Mouse (Mus musculus) cerebellum, adult 9-11 months (tissue): ENCODE measurements around the gene Cenps.
A peak's percentile ranks its signal among the peaks of the same experiment; 100 is the strongest.
"Not testable (repeated sequence)": the region's sequence is repeated elsewhere in the genome, so short reads cannot be mapped to it uniquely, and the experiment has no call there.

Experiments used
- DNase-seq: peaks from one replicate; pipeline ENCODE4 v3.0.0; 2022

Cenps gene

DNA sequence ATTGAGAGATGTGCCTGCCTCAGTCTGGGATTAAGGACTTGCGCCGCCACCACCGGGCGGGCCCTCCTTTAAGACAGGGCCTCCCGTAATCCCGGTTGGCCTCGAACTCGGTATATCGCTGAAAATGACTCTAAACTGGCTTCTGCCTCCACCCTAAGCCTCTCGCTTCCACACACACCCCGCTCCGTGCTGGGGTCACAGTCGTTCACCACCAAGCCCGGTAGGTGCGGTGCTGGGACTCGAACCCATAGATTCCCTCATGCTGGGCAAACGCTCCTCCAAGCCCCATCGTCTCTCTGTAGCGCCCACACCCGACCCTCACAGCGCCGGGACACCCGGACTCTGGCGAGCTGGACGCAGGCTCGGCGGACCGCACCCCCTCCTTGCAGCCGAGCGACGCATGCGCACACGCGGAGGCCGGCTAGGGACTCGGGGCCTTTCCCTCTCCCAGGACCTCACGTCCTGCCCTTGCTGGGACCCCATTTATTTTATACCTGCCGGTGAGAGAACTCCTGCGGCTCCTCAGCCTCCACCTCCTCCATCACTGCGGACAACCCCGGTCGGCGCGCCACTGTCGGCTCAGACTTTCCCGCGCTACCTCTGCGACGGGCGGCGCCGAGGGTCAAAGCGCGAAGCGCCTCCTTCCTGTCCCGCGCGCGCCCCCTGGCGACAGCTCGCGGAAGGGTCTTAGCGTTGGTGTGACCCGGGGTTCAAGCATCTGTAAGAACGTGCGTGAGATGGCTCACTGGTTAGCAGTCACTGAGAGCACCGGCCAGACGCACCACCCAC lies at the start of gene Cenps:
Gene Cenps, minus strand, starts transcription at position 648 of the 789 bp plus-strand sequence.
- peak; percentile 90 for DNase-seq

DNA sequence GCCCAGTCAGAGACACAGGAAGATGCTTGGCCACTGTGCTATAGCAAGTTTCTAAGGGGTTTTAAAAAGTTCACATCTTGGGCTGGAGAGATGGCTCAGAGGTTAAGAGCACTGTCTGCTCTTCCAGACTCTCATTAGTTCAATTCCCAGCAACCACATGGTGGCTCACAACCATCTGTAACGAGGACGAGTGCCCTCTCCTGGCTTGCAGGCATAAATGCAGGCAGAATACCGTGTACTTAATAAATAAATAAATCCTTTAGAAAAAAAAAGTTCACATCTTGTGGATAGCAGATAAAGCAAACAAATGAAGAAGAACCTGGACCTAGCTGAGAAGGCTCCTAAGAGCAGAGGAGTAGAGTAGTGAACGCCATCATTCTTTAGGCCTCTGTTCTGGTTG lies 45.3 kb upstream of the Cenps start:
- DNase-seq = no peak

DNA sequence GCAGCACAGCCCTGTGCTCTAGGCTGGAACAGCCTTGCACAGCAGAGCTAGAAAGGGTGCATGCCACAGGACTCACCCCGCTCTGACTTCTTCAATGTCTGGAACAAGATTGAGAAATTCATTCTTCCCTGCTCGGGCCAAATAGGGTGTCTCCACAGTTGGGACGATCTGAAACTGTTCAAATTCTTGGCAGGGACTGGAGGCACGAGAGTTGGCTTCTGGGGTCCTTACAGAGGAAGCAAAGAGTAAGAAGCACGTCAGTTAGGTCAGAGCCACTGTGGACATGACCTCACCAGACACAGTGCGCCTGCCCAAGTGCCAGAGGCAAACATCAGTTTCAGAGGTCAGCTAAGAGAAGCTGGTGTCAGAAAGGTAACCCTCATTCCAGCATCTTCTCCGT lies 44.8 kb upstream of the Cenps start:
- DNase-seq = no peak

DNA sequence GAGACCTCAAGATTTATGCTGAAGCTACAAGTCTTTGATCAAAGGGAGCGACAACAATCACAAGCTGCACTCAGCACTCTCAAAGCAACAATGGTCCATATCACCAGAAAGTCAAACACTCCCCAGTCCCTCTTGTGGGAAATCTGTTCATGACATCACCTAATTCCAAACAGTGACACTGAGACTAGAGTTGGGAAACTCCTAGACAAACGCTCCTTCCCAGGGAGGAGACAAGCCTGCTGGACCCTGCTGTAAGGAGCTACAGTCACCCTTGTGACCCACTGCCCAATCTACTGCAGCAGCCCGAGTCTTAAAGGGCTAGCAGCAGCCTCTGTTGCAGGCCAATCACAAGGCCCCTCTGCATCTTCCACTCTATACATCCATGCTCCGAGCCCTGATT lies 42.1 kb upstream of the Cenps start:
- DNase-seq = no peak

DNA sequence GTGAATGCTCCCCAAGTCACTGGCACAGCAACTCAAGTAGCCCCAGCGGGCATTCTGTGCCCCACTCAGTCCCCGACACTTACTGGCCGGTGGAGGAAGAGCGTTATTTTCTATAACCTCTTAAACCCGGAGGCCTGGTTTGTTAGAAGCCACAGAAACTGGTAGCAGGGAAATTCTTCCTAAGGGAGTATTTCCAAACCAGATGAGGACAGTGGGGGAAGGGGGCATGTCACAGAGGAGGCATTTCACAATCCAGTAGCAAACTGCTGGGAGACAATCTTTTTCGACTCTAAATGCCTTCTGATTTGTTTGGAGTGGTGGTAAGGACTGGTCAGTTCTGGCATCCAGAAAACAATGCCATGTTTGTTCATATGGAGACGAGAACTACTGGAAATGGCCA lies 41.7 kb upstream of the Cenps start:
- DNase-seq = no peak

DNA sequence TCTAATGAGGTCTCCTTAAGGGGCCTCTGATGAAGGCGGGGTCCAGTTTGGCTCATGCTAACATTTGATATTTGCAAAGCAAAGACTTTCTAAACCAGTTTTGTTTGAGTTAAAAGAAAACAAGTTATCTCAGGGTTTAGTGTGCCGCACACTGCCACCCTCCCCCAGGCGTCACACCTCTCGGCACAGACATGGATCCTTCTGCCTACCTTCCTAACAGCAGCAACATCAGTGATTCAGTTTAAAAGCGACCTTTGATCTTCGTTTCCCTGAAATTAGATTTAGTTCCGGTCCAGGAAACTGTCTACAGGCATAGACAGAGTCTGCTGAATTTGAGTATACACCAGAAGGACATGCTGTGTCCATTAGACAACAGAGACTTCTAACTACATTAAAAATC lies 40.9 kb upstream of the Cenps start:
- no peak for DNase-seq

DNA sequence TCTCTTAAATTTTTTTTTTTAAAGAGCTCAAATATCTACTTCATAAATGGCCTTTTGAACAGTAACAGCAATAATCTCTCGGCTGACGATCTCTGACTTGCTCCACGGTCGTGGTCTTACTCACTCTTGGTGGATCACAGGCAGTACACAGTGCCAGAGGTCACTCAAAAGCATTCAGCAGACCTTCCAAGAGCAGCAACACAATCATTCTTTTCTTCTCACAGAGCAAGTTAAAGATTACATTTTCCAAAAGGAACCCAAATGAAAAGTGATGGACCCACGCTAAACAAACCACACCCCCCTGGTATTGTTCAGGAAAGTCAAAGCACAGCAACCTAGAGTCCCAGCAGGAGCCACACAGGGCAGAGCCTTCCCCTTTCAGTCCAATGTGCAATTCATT lies 39.6 kb upstream of the Cenps start:
- no peak for DNase-seq

DNA sequence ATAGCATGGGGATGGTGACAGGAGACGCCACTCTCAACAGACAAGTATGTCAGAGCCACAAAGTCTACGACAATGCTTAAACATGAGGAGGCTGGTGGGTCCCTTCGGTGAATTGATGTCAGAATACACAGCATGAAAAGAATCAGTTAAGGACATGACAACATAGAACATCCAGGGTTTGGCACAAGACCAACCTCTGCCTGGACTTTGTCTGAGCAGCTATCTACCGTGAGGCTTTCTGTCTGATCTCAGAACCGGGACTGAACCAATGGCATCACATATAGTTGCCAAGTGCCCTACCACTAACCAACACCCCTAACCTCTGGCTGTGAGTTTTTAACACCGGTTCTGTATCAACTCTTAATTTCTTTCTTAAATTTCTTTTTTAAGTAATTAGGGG lies 39.2 kb upstream of the Cenps start:
- DNase-seq = no peak

DNA sequence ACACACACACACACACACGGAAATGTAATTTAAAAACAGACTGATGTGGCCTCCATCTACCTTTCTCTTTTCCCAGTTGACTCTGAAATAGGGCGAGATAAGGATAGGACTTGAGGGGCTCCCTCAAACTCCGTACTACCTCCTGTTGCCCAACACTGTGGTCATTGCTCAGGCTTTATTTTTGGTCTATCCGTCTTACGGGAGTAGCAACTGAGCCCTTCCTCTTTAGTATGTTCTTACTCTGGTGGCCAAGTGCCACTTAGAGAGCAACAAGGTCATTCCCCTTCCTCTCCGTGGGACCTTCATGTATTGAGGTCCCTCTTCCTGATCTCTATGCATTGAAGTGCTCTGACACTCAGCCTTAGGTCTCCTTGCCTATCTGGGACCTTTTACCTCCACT lies 36.2 kb upstream of the Cenps start:
- no peak for DNase-seq

DNA sequence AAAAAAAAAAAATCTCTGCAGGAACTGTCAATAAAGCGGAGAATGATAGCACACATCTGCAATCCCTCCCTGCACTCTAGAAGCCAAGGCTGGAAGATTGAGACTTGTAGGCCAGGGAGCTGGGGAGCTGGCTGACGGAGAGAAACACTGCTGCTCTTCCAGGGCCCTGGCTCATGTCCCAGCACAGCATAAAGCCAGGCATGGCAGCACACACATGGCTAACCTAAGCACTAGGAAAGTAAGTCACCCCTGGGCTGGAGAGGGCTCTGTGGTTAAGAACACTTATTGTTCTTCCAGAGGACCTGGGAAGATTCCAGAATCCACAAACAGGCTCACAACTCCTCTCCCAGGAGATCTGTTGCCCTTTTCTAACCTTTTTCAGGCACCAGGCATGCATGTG lies 35.2 kb upstream of the Cenps start:
- peak; percentile 36 for DNase-seq

DNA sequence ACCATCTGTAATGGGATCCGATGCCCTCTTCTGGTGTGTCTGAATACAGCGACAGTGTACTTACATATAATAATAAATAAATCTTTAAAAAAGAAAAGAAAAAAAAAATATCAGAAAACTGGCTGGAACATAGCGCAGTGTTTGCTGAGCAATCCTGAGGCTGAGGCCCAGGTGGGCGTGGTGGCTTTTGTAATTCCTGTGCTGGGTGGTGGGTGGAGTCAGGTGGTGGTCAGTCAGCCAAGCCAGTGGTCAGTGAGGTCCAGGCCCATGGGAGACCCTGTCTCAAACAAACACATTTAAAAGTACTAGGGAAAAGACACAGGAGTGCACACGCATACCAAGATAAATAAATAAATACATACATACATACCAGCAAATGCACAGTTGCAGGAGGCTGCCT lies 34.7 kb upstream of the Cenps start:
- DNase-seq = no peak

DNA sequence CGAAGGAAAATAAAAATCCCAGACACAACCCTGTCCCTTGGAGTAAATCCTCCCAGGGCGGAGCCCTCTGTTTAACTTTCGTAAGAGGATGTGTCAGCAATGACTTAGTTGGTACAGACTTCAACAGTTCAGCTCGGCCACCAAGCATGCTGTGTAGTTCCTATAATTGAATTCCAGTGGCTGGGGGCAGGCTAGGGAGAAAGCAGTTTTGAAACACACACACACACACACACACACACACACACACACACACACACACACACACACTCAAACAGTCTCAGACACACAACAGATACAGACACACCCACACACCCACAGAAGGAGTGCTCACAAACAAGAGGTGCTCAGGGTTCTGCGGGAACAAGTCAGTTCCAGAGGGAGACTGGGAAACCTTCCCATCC lies 34.2 kb upstream of the Cenps start:
- DNase-seq = no peak

DNA sequence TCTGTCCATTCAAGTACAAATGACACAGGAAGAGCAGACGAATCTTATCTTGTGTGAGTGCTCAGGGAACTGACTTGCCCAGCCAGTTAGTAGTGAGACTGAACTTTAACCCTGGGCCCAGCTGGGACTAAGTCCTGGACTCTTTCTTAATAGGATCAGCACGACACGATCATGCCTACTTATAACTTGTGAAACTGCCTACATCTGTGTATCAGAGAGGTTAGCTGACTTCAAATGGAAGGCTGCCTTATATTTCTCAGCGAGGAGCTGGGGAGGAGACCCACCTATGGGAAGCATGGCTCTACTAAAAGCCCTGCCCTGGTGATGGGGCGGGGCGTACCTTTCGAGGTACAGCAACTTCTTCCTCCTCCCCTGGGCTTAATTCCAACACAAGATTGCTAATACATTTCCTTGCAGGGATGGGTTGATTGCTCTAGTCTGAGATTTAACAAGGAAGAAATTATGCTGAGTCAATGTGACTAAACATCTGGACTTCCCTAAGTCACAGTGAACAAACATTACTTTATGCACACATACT lies 33.0 kb upstream of the Cenps start:
- no peak for DNase-seq

DNA sequence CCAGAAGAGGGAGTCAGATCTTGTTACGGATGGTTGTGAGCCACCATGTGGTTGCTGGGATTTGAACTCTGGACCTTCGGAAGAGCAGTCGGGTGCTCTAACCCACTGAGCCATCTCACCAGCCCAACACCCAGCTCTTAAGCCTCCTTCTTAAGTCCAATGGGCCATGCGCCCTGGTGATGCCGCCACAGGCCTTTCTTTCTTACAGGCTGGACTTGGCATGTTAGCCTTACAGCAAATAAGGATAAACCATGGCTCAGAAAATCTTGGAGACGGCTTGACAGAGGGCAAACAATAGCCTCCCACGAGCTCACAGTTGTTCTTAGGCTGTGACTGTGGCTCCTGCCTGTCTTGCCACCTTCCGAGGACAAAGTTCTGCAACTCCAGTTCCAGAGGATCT lies 32.5 kb upstream of the Cenps start:
- not testable (repeated sequence) for DNase-seq

DNA sequence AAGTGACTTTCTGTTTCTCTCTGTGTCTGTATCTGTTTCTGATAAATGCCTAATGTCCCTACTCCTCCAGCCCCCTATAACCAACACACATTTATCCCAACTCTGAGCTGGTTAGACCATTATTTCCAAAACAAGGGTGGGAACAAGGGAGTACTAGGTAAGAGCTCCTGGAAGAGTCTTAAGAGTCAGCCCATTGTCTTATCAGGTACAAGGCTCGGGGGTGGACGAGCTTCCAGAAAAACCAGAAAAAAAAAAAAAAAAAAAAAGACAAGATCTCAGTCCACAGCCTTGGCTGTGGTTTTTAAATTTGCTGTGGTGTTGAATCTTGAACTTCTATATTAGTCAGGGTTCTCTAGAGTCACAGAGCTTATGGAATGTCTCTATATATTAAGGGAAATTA lies 30.6 kb upstream of the Cenps start:
- no peak for DNase-seq

DNA sequence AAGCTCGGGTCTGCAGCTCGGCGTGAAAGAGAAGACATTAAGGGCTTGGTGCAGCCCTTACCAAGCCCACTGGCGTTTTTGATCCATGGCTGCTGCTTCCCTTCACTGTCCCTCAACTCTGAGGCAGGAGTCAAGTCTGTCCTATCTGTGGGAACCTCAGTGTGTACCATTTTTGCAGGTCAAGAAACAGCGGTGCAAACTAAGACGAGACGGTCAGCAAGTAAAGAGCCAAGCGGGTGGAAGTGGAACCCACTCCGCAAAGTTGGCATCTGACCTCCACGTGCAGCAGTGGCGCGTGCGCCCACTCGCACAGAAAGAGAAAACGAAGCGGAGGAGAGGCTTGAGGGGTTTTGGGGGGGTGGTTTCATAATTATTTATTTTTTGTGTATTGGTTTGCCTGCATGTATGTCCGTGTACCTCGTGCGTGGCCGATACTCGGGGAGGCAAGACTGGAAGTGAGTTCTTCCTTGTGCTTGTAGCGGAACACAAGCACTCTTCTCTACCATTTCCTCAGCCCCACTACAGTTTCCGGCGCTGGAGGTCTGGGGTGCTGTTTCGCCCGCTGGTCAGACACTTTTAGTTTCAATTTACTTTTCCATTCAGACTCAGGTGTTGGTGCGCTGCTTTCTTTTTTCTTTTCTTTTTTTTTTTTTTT lies 29.7 kb upstream of the Cenps start:
- no peak for DNase-seq

DNA sequence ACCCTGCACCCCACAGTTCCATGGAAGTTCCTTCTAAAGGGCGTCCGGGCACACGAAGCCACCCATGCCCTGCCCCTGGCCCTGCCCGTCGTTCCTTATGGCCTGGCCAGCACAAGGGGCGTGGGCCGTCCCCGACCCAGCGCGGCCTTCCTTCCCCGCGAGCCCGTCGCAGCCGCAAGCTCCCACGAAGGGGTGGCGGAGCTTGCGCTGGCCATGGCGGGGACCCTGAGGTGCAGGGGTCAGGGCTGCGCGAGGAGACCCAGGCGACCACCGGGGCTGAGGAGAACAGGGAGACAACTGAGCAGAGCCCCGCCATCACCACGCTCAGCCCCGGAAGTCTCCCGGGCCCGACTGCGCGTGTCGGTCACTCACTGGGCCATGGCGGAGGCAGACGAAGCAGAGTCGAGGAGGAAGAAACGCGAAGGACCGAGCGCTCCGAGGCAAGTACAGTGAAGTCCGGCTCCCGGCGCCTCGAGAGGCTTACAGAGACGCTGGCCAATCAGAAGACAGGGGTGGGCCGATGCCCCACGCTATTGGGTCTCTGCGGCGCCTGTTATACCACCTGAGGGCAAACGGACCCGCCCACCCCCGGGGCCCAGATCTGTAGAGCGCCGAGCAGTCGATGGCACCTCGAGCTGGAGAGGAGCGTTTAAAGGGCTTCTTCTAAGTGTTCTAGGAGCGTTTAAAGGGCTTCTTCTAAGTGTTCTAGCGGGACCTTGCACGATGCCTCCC lies 29.0 kb upstream of the Cenps start, which contains the start of gene Pgd:
Gene Pgd, minus strand, starts transcription at position 557 of the 732 bp plus-strand sequence.
- peak; percentile 95 for DNase-seq

DNA sequence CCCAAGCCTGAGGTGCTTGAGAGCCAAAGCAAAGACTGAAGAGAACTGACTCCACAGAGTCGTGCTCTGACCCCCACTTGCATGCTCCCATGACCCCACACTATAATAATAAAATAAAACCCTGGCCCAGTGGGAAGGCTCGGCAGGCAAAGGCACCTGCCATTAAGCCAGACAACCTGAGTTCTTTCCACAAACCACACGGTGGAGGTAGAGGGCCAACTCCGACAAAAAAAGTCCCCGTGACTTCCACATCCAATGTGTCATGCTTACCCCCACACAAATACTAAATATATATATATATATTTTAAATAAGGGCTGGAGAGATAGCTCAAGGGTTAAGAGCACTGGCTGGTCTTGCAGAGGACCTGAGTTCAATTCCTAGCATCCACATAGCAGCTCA lies 26.7 kb upstream of the Cenps start:
- no peak for DNase-seq

DNA sequence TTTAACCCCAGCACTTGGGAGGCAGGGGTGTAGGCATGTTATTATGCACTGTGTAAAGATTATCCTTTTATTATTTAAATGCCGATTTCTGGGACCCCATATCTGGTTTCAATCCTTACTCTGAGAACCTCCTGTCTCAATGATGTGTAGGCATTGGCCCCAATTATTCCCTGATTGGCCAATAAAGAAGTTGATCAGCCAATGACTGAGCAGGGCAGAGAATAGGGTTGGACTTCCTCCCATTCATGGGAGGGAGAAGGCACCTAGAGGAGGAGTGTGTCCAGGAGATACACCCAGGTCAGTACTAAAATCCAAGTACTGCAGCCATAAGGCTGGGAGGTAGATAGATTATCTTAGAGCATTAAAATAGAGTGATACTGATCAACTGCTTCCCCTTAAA lies 25.8 kb upstream of the Cenps start:
- no peak for DNase-seq

DNA sequence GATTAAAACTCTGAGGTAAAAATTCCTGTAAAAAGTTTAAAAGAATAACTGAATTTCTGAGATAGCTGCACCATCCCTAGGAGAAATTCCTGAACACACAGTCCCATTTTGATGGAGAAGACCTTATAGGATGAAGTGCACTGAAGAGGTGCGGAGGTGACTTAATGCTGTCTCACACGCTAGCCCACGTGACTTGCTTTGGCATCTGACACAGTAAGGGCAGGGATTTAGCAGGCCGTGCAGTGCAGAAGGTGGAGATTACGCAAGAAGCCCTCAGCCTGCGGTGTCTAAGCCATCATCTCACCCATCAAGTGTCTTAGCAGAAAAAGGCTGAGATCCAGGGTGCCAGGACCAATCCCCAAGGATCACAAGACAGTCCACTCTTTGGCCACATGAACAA lies 23.7 kb upstream of the Cenps start:
- DNase-seq = no peak

DNA sequence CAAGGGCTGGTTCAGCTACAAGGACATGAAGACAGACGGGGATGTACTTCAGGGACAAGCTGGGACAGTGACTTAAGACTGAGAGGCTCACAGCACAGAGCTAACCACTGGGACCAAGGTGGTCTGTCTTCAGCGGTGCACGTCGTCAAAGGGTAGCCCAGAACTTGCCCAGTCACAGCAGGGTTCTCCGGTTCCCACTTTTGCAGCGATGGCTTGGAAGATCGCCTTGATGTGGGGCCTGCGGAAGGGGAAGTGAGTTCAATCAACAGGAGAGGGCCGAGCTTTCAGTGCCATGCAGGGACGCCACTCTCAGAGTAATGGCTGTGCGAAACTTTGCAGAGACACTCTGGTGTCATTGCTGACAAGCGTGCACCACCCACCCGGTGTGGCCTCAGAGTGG lies 22.5 kb upstream of the Cenps start:
- DNase-seq = no peak

DNA sequence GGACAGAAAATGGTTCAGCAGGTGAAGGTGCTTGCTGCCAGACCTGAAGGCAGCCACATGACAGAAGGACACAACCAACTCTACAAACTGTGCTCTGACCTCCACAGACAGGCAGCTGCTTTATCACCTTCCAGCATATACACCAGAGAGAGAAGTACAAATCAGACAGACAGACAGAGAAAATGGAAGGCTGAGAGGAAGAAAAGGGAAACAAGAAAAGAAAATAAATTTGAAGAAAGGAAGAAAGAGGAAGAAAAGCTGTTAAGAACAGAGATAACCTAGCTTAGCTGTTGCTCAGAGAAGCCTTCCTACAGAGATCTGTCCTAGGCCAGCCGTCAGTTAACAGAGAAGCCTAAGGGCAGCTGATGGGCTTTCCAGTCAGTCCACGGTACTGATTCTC lies 21.8 kb upstream of the Cenps start:
- no peak for DNase-seq

DNA sequence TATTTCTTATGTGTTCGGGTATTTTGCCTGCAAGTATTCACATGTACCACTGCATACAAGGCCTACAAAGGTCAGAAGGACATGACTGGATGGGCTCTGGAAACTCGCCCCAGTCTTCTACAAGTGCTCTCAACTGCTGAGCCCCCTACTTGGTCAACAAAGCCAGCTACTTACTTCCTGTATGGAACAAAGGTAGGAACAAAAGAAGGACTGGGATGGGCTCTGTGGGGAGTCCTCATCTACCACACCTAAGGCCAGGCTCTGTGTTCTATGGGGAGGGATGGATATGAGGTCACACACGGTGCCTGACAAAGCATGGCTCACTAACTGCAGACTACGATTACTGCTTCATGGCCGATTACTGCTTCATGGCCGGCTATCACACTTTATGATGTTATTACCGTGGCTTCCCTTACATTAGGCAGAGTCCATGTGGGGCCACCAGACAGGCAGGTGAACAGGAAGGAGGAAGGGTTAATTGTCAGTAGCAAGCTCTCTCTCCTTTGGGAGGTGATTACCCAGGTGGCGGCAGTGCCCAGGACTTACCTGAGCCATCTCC lies 20.1 kb upstream of the Cenps start:
- DNase-seq = no peak
